Mouse (Mus musculus) liver, adult 2 months (tissue): ENCODE results near the gene Adamts17.

ENCODE experiments used
- CTCF ChIP-seq: fragments of 200-500 bp; IDR thresholded peaks from 2 replicates; pipeline ENCODE4 v1.5.1; 2011; ENCODE audit warnings: low read depth, low read length, control low read depth
- POLR2A ChIP-seq: fragments of 200-500 bp; IDR thresholded peaks from 2 replicates; pipeline ENCODE4 v1.6.1; 2011; ENCODE audit warnings: low read length, control low read depth; ENCODE audit not compliant: insufficient read depth; ENCODE audit errors: extremely low read depth

DNA sequence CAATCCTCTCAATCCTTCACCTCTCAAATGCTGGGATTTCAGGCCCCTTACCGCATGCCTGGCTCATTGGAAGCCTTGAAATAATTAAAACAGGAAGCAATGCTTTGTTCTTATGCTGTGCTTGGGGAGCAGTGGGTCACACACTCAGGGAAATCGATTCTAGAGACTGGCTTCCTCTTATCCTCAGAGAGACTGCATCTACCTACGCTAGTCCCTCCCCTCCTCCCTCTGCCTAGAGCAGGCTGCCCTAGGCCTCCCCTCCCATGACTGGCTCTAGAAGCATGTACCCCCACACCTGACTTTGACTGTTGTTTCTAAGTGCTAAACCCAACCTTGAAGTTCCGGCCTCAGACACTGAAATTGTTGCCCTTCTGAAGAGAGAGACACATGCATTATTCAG, 189.4 kb downstream of the Adamts17 start:
- TF ChIP-seq POLR2A: no peak
- no peak for TF ChIP-seq CTCF
